Mouse (Mus musculus): ENCODE data around the gene Hes7. TPM values are rescaled to one million over a fixed set of nuclear protein-coding genes. Genes with fewer than 3 reads are reported as not detected.

Hes7 gene
- polyA plus RNA-seq, 1 experiment = 0.44 TPM

DNA sequence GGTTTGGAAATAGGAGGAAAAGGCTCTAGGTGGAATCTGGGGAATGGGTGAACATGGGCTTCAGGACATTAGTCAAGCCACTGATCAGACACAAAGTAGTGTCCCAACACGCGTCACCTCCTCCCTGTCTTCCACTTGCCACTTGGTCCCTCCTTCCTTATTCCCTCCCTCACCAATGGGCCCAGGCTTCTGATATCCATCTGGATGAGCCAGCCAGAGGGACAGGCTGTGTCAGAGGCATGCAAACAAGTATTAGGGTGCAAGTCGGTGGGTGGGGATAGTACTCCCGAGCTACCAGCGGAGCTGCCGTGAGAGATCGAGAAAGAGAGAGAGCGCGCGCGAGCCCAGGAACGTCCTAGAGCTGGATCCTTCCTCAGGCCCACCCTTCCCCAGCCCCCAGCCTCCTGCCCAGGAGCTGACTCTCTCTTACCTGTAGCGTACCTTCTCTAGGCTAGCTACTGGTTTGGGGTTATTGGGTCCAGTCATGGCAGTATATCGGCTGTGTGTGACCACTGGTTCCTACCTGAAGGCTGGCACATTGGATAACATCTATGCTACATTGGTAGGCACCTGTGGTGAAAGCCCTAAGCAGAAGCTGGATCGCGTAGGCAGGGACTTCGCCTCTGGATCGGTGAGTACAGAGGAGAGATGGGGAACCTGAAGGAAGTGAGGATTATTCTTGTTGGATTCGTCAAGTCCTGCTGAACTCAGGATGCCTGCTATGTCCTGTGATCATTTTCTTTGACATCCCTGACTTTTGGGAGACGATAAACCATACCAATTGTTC is 5.9 kb downstream of the Hes7 start:
- peak overlapping the region; percentile 70 for H3K4me3 ChIP-seq (ENCODE audit: extremely low read depth, insufficient read depth, insufficient read length)
- H3K4me1 ChIP-seq (ENCODE audit: control insufficient read depth, insufficient read depth, insufficient read length) = peaks cover 5% of the 10 kb centered on the region; the same call in 1 of the 2 replicates
- DNase-seq (ENCODE audit: low read depth in 1 of 2, low spot score in 2 of 2) = no peak
- H3K27ac ChIP-seq (ENCODE audit: insufficient read depth, low read length) = no peak overlapping the region
- TF ChIP-seq POLR2A (IDR thresholded peaks at IDR 0.05; ENCODE audit: low read depth, low read length) = no peak
- TF ChIP-seq CTCF (IDR thresholded peaks at IDR 0.05; ENCODE audit: extremely low read depth, insufficient read depth, insufficient read length, insufficient replicate concordance) = no peak
- 7% methylated on average over 20 of the region's 20 CpGs for WGBS
- H3K27me3 ChIP-seq (ENCODE audit: control insufficient read depth, insufficient read depth, low read length) = 0 out of 2 replicates have a peak, but pooled peaks cover 5% of the 10 kb centered on the region
- H3K36me3 ChIP-seq (ENCODE audit: control insufficient read depth, insufficient read depth, low read length) = no peaks in the 10 kb centered on the region

DNA sequence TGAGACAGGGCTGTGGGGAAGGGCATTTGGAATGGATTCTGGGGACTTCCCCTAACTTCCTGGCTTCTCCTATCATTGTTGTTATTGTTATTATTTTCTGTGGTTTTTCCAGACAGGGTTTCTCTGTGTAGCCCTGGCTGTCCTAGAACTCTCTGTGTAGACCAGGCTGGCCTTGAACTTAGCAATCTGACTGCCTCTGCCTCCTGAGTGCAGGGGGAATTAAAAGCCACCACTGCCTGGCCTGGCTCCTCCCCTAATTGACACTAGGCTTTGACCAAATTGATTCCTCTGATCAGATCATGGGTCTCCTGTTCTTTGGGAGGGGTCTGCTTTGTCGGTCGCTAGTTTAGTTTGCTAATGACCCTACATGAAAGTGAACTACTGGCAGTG is 6.5 kb downstream of the Hes7 start:
- Histone ChIP-seq H3K4me3 (ENCODE audit: extremely low read depth, insufficient read depth, insufficient read length) (no peak overlapping the region), H3K27me3 (ENCODE audit: control insufficient read depth, insufficient read depth, low read length) (0 out of 2 replicates have a peak, but pooled peaks cover 5% of the 10 kb centered on the region), H3K27ac (ENCODE audit: insufficient read depth, low read length) (no peak overlapping the region), H3K36me3 (ENCODE audit: control insufficient read depth, insufficient read depth, low read length) (no peaks in the 10 kb centered on the region), H3K4me1 (ENCODE audit: control insufficient read depth, insufficient read depth, insufficient read length) (peaks cover 5% of the 10 kb centered on the region; the same call in 1 of the 2 replicates)
- WGBS = 69% methylated on average over 2 of the region's 2 CpGs
- TF ChIP-seq POLR2A (IDR thresholded peaks at IDR 0.05; ENCODE audit: low read depth, low read length) (no peak), CTCF (IDR thresholded peaks at IDR 0.05; ENCODE audit: extremely low read depth, insufficient read depth, insufficient read length, insufficient replicate concordance) (no peak)
- no peak for DNase-seq (ENCODE audit: low read depth in 1 of 2, low spot score in 2 of 2)

DNA sequence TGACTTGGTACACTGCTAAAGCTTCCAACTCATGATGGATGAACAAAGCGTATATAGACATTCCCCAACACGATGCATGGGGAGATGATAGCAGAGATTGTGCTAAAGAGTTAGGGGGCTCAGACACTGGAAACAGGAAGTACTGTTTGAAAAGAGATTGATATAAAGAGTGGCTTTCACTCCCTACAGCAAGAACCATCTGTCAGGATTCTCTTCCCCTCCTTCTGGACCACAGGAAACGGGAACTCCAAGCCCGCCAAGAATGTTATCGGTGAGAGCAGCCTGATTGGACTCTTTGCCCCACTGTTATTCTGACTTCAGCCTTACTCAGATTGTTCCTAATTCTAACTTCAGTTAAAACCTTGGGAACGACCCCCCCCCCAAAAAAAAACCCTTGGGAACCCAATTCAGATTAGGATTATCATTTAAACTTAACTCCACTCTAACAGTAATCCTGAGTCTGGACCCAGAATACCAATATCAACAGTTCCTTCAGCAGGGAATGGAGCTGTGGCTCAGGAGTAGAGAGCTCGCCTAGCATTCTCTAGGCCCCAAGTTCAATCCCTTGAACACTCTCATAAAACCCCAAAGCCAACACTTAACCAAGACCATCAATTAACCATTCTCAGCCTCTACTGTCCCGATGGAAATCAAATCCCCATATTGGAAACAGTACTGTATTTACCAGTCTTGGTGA is 8.4 kb downstream of the Hes7 start:
- 64% methylated on average over 8 of the region's 8 CpGs for WGBS
- no peak for TF ChIP-seq POLR2A (IDR thresholded peaks at IDR 0.05; ENCODE audit: low read depth, low read length)
- H3K27me3 ChIP-seq (ENCODE audit: control insufficient read depth, insufficient read depth, low read length) = no peaks in the 10 kb centered on the region
- DNase-seq (ENCODE audit: low read depth in 1 of 2, low spot score in 2 of 2) = no peak
- no peaks in the 10 kb centered on the region for H3K36me3 ChIP-seq (ENCODE audit: control insufficient read depth, insufficient read depth, low read length)
- H3K27ac ChIP-seq (ENCODE audit: insufficient read depth, low read length) = no peak overlapping the region
- H3K4me1 ChIP-seq (ENCODE audit: control insufficient read depth, insufficient read depth, insufficient read length) = peaks cover 5% of the 10 kb centered on the region; the same call in 1 of the 2 replicates
- H3K4me3 ChIP-seq (ENCODE audit: extremely low read depth, insufficient read depth, insufficient read length) = no peak overlapping the region

DNA sequence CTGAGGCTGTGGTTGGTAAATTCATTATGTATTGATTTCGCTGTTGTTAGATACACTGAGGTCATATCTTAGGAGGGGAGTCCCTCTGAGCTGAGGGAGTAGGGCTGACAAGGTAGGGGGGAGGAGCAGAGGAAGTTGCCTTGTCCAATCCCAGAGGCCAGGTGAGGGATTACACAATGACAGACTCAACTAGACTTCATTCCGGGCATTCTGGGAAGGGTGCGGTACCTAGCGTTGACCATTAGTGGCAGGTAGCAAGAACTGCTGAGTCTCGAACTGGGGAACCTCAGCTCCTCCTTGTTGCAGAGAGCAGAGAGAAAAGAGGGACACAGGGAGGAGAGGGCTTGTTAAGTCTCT is 13.3 kb downstream of the Hes7 start:
- Histone ChIP-seq H3K27ac (ENCODE audit: insufficient read depth, low read length) (no peak overlapping the region), H3K4me3 (ENCODE audit: extremely low read depth, insufficient read depth, insufficient read length) (no peak overlapping the region), H3K36me3 (ENCODE audit: control insufficient read depth, insufficient read depth, low read length) (no peaks in the 10 kb centered on the region), H3K4me1 (ENCODE audit: control insufficient read depth, insufficient read depth, insufficient read length) (peaks cover 7% of the 10 kb centered on the region; the same call in 1 of the 2 replicates), H3K27me3 (ENCODE audit: control insufficient read depth, insufficient read depth, low read length) (no peaks in the 10 kb centered on the region)
- 64% methylated on average over 5 of the region's 5 CpGs for WGBS
- no peak for DNase-seq (ENCODE audit: low read depth in 1 of 2, low spot score in 2 of 2)
- TF ChIP-seq CTCF (IDR thresholded peaks at IDR 0.05; ENCODE audit: extremely low read depth, insufficient read depth, insufficient read length, insufficient replicate concordance) = no peak
- no peak for TF ChIP-seq POLR2A (IDR thresholded peaks at IDR 0.05; ENCODE audit: low read depth, low read length)

DNA sequence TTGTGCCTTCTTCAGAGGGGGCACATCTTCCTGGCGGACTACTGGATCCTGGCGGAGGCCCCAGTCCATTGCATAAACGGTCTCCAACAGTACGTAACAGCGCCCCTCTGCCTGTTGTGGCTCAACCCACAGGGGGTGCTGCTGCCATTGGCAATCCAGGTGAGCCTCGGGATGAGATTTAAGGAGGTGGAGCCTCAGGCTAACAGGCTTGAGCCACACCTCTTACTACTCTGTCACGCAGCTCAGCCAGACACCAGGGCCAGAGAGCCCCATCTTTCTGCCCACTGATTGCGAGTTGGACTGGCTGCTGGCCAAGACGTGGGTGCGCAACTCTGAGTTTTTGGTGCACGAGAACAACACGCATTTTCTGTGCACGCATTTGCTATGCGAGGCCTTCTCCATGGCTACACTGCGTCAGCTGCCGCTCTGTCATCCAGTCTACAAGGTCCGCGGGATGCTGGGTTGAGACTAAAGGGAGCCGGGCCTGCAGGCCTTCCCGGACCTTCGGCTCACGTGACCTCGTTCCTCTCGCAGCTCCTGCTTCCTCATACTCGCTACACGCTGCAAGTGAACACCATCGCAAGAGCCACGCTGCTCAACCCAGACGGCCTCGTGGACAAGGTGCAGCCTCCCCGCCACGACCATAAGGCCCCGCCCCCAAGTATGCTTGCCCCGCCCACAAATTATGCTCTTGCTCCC is 13.9 kb downstream of the Hes7 start:
- WGBS = 10% methylated on average over 34 of the region's 34 CpGs
- H3K36me3 ChIP-seq (ENCODE audit: control insufficient read depth, insufficient read depth, low read length) = no peaks in the 10 kb centered on the region
- TF ChIP-seq CTCF (IDR thresholded peaks at IDR 0.05; ENCODE audit: extremely low read depth, insufficient read depth, insufficient read length, insufficient replicate concordance) (no peak), POLR2A (IDR thresholded peaks at IDR 0.05; ENCODE audit: low read depth, low read length) (no peak)
- H3K27me3 ChIP-seq (ENCODE audit: control insufficient read depth, insufficient read depth, low read length) = no peaks in the 10 kb centered on the region
- peaks cover 7% of the 10 kb centered on the region; the same call in 1 of the 2 replicates for H3K4me1 ChIP-seq (ENCODE audit: control insufficient read depth, insufficient read depth, insufficient read length)
- no peak overlapping the region for H3K27ac ChIP-seq (ENCODE audit: insufficient read depth, low read length)
- DNase-seq (ENCODE audit: low read depth in 1 of 2, low spot score in 2 of 2) = peak in 1 of 2 experiments; percentile 18
- H3K4me3 ChIP-seq (ENCODE audit: extremely low read depth, insufficient read depth, insufficient read length) = peak overlapping the region; percentile 51; the same call in 1 of the 2 replicates

DNA sequence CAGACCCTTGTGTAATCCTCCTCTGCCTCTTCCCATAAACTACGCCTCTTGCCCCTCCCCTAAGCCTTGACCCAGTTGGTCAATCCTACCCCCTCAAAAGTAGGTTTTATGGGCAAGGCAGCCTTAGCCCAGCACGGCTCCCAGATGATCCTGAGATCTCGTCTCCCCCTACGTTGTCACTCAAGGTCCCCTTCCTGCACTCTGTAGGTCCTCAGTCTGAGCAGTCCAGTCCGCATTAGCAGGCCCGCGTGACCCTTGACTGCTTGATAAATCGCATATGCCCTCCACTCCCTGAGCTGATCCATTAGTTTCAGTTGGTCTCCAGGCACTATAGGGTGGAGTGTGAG is 14.4 kb downstream of the Hes7 start:
- Histone ChIP-seq H3K36me3 (ENCODE audit: control insufficient read depth, insufficient read depth, low read length) (no peaks in the 10 kb centered on the region), H3K27me3 (ENCODE audit: control insufficient read depth, insufficient read depth, low read length) (no peaks in the 10 kb centered on the region), H3K4me3 (ENCODE audit: extremely low read depth, insufficient read depth, insufficient read length) (peak overlapping the region; percentile 51; the same call in 1 of the 2 replicates), H3K27ac (ENCODE audit: insufficient read depth, low read length) (no peak overlapping the region), H3K4me1 (ENCODE audit: control insufficient read depth, insufficient read depth, insufficient read length) (peaks cover 7% of the 10 kb centered on the region; the same call in 1 of the 2 replicates)
- DNase-seq (ENCODE audit: low read depth in 1 of 2, low spot score in 2 of 2) = no peak
- TF ChIP-seq POLR2A (IDR thresholded peaks at IDR 0.05; ENCODE audit: low read depth, low read length) (no peak), CTCF (IDR thresholded peaks at IDR 0.05; ENCODE audit: extremely low read depth, insufficient read depth, insufficient read length, insufficient replicate concordance) (no peak)
- WGBS = 76% methylated on average over 8 of the region's 8 CpGs
